Mouse (Mus musculus): ENCODE measurements around the gene Tecpr1. TPM values are rescaled to one million over a fixed set of nuclear protein-coding genes. Genes with fewer than 3 reads are reported as not detected.

The Tecpr1 gene
- total RNA-seq (2014; rRNA removed; ENCODE audit: low replicate concordance) (19.2 and 28.3 TPM in 2 replicates), polyA plus RNA-seq (2015; fragmentation: Nextera tagmentation; extraction: Ambion mirVana) (11.7 and 13.5 TPM in 2 replicates)

DNA sequence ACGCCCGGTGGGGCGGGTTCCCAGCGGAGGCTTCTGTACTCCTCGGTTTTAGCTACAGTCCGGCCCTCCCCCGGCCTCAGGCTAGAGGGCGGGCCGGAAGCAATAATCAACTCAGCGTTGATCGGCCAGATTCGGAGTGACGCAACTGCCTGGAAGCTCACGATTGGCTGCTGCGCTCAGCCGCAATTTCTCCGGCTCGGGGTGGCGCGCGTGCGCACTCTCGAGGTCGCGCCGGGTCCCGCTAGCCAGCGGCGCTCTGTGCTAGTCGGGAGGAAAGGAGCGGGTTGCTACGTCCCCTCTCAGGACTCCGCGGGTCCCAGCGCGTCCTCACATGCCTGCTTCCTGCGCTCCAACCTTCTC, at the start of gene Tecpr1:
Gene Tecpr1, minus strand, starts transcription at position 113 of the 360 bp plus-strand sequence.
- peak within 1 kb of the TSS; percentile 86 for H3K4me2 ChIP-seq (ENCODE audit: low read depth, low read length)
- 0% methylated on average over 37 of the region's 37 CpGs for WGBS
- H3K9ac ChIP-seq (replicated peaks; ENCODE audit: low read depth, low read length) = peak within 1 kb of the TSS; percentile 65
- H3K9me3 ChIP-seq (replicated peaks; ENCODE audit: control insufficient read depth, low read length) = no peaks in the 10 kb centered on the region
- peak; percentile 94 for DNase-seq (ENCODE audit: low spot score)
- ATAC-seq (ENCODE audit: insufficient read depth, low read depth) = peak; percentile 92
- H3K27me3 ChIP-seq (ENCODE audit: control insufficient read depth, insufficient read depth, low read length) = no peaks in the 10 kb centered on the region
- 0 out of 2 replicates have a peak, but pooled peaks cover 7% of the 10 kb centered on the region for H3K4me1 ChIP-seq (ENCODE audit: control insufficient read depth, insufficient read depth)
- H3K36me3 ChIP-seq (replicated peaks; ENCODE audit: control insufficient read depth, insufficient read depth, low read length) = no peaks in the 10 kb centered on the region
- peak within 1 kb of the TSS; percentile 74 for H3K4me3 ChIP-seq (ENCODE audit: low read depth, low read length)
- no peak for TF ChIP-seq EP300 (IDR thresholded peaks at IDR 0.05; ENCODE audit: low read depth)
- no peak for TF ChIP-seq CTCF (IDR thresholded peaks at IDR 0.05; ENCODE audit: low read depth)
- peak within 1 kb of the TSS; percentile 83 for H3K27ac ChIP-seq (ENCODE audit: low read depth)

DNA sequence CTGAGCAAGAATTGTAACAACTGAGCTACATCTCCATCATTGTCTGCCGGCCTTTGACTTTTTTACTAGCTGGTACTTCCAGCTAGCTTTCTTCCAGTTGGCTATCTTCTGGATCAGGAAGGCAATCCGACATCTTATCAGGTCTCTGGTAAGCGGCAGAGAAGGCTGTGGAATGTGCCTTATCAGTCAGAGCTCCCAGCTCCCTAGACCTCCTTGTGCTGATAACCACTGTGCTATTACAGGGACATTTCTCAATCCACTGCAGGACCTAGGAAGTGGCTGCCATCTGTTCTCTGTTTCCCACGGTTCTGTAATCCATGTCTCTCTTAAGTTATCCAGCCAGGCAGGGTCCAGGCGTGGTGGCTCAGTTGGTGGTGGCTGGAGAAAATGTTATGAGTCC, 48.4 kb upstream of the Tecpr1 start:
- Histone ChIP-seq H3K9ac (replicated peaks; ENCODE audit: low read depth, low read length) (no peak overlapping the region), H3K4me2 (ENCODE audit: low read depth, low read length) (no peak overlapping the region), H3K36me3 (replicated peaks; ENCODE audit: control insufficient read depth, insufficient read depth, low read length) (peaks cover 7% of the 10 kb centered on the region), H3K4me1 (ENCODE audit: control insufficient read depth, insufficient read depth) (peaks cover 40% of the 10 kb centered on the region), H3K9me3 (replicated peaks; ENCODE audit: control insufficient read depth, low read length) (no peaks in the 10 kb centered on the region), H3K27me3 (ENCODE audit: control insufficient read depth, insufficient read depth, low read length) (no peaks in the 10 kb centered on the region), H3K27ac (ENCODE audit: low read depth) (peak overlapping the region; percentile 32; the same call in 1 of the 2 replicates), H3K4me3 (ENCODE audit: low read depth, low read length) (no peak overlapping the region)
- TF ChIP-seq EP300 (IDR thresholded peaks at IDR 0.05; ENCODE audit: low read depth) = no peak
- TF ChIP-seq CTCF (IDR thresholded peaks at IDR 0.05; ENCODE audit: low read depth) = no peak
- WGBS = 14% methylated on average over 5 of the region's 5 CpGs
- no peak for ATAC-seq (ENCODE audit: insufficient read depth, low read depth)
- DNase-seq (ENCODE audit: low spot score) = no peak

DNA sequence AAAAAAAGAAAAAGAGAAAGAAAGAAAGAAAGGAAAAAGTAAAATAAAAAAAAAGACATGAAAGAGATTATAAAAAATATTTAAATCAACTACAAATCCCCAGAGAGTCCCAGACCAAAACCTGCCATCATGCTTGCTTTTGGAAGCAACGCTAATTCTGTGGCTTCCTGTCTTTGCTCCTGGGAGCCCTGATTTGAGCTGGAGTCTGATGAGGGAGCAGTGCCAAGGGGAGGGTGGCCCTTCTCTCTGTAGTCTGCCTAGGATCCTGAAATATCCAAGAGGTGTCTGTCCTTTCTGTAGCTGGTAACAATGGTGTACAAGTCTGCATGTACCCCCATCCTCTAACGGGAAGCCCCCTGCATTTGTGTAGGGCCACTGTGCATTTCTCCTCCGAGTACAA, 47.7 kb upstream of the Tecpr1 start:
- H3K27me3 ChIP-seq (ENCODE audit: control insufficient read depth, insufficient read depth, low read length) = no peaks in the 10 kb centered on the region
- H3K9ac ChIP-seq (replicated peaks; ENCODE audit: low read depth, low read length) = no peak overlapping the region
- peaks cover 13% of the 10 kb centered on the region for H3K36me3 ChIP-seq (replicated peaks; ENCODE audit: control insufficient read depth, insufficient read depth, low read length)
- peak overlapping the region; percentile 32; the same call in 1 of the 2 replicates for H3K27ac ChIP-seq (ENCODE audit: low read depth)
- no peak overlapping the region for H3K4me3 ChIP-seq (ENCODE audit: low read depth, low read length)
- no peak for TF ChIP-seq CTCF (IDR thresholded peaks at IDR 0.05; ENCODE audit: low read depth)
- TF ChIP-seq EP300 (IDR thresholded peaks at IDR 0.05; ENCODE audit: low read depth) = no peak
- no peak for ATAC-seq (ENCODE audit: insufficient read depth, low read depth)
- peaks cover 46% of the 10 kb centered on the region for H3K4me1 ChIP-seq (ENCODE audit: control insufficient read depth, insufficient read depth)
- no peak overlapping the region for H3K4me2 ChIP-seq (ENCODE audit: low read depth, low read length)
- 39% methylated on average over 3 of the region's 3 CpGs for WGBS
- DNase-seq (ENCODE audit: low spot score) = no peak
- no peaks in the 10 kb centered on the region for H3K9me3 ChIP-seq (replicated peaks; ENCODE audit: control insufficient read depth, low read length)

DNA sequence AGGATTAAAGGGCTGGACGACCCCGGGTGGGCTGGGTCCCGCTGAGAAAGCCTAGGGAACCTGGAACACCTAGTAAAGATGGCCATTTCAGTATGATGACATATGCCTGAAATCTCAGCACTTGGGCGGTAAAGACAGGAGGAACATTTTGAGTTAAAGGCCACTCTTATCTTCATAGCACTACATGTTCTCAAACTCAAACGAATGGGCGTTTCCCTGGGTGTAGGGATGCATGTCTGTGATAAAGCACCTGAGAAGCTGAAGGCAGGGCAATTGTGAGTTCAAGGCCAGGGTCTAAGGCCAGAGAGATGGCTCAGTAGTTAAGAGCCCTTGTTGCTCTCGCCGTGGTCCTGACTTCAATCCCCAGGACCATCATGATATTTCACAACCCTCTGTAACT, 47.0 kb upstream of the Tecpr1 start:
- H3K9me3 ChIP-seq (replicated peaks; ENCODE audit: control insufficient read depth, low read length) = no peaks in the 10 kb centered on the region
- no peak overlapping the region for H3K4me3 ChIP-seq (ENCODE audit: low read depth, low read length)
- ATAC-seq (ENCODE audit: insufficient read depth, low read depth) (no peak), DNase-seq (ENCODE audit: low spot score) (no peak)
- no peak overlapping the region for H3K27ac ChIP-seq (ENCODE audit: low read depth)
- H3K4me1 ChIP-seq (ENCODE audit: control insufficient read depth, insufficient read depth) = peaks cover 46% of the 10 kb centered on the region
- TF ChIP-seq CTCF (IDR thresholded peaks at IDR 0.05; ENCODE audit: low read depth) = no peak
- TF ChIP-seq EP300 (IDR thresholded peaks at IDR 0.05; ENCODE audit: low read depth) = no peak
- peaks cover 19% of the 10 kb centered on the region for H3K36me3 ChIP-seq (replicated peaks; ENCODE audit: control insufficient read depth, insufficient read depth, low read length)
- whole genome bisulfite sequencing = 85% methylated on average over 8 of the region's 8 CpGs
- no peak overlapping the region for H3K9ac ChIP-seq (replicated peaks; ENCODE audit: low read depth, low read length)
- no peaks in the 10 kb centered on the region for H3K27me3 ChIP-seq (ENCODE audit: control insufficient read depth, insufficient read depth, low read length)
- no peak overlapping the region for H3K4me2 ChIP-seq (ENCODE audit: low read depth, low read length)

DNA sequence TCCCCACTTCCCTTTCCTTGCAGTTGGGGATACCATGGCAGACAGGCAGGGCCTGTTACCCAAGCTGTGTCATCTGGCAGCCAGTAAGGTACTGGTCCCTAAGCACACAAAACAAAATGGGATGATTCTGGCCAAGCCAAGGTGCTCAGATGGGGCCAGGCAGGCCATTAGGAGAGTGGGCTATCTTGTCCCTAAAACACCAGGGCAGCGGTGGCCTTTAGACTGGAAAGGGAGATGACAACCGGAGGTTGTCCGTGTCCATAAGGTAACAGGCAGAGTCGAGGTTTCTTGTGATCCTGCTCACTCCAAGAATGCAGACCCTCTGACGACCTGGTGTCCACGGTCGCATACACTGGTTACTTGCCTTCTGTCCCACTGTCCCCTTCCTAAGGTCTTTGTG, 46.5 kb upstream of the Tecpr1 start:
- Histone ChIP-seq H3K9ac (replicated peaks; ENCODE audit: low read depth, low read length) (no peak overlapping the region), H3K4me1 (ENCODE audit: control insufficient read depth, insufficient read depth) (peaks cover 43% of the 10 kb centered on the region), H3K4me2 (ENCODE audit: low read depth, low read length) (no peak overlapping the region), H3K36me3 (replicated peaks; ENCODE audit: control insufficient read depth, insufficient read depth, low read length) (peaks cover 22% of the 10 kb centered on the region), H3K9me3 (replicated peaks; ENCODE audit: control insufficient read depth, low read length) (no peaks in the 10 kb centered on the region), H3K27ac (ENCODE audit: low read depth) (no peak overlapping the region), H3K4me3 (ENCODE audit: low read depth, low read length) (no peak overlapping the region), H3K27me3 (ENCODE audit: control insufficient read depth, insufficient read depth, low read length) (no peaks in the 10 kb centered on the region)
- ATAC-seq (ENCODE audit: insufficient read depth, low read depth) (no peak), DNase-seq (ENCODE audit: low spot score) (no peak)
- WGBS = 90% methylated on average over 7 of the region's 7 CpGs
- TF ChIP-seq CTCF (IDR thresholded peaks at IDR 0.05; ENCODE audit: low read depth) = no peak
- TF ChIP-seq EP300 (IDR thresholded peaks at IDR 0.05; ENCODE audit: low read depth) = no peak
